Mouse (Mus musculus) ovary, adult 2 months (tissue): ENCODE measurements around the gene Mlycd. TPM values are rescaled to one million over a fixed set of nuclear protein-coding genes. Genes with fewer than 3 reads are reported as not detected.

Experiments
- polyA plus RNA-seq: library from polyadenylated mRNA; depleted of rRNA; stranded (reverse); fragments of >200 nt; gene quantifications from 2 replicates; pipeline ENCODE4 v1.2.3, GENCODE M21; 2012; rRNA removed

Gene Mlycd
- 36.2 and 52.1 TPM in 2 replicates for polyA plus RNA-seq

GRCm38 (mm10) chr8:119394524-119395026 is at the start of gene Mlycd:
Mlycd (plus strand) TSS chr8:119394878.

DNA sequence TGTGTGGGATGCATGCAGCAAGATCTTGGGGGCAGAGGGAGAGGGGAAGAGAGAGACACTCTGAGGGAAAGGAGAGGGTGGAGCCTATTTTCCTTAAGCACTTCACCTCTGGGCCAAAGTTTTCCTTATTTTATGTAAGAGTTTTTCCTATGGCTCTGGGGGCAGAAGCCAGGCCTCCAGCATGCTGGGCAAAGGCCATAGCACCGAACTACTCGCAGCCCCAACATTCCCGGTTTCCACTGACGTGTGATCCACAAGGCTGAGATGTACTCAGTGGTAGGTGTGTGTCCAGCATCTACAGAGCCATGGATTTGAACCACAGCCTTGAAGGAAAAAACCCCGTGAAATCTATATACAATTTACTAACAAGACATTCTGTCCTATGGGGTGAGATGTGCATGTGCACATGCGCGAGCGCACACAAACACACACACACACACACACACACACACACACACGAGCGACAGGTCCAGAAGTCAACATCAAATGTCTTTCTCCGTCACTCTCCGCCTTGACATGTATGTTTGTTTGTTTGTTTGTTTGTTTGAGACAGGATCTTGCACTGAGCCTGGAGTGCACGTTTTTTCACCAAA is 39.0 kb downstream of the Mlycd start, which contains the start of gene Osgin1:
Osgin1 (plus strand) TSS at position 543 of the 593 bp plus-strand sequence.

DNA sequence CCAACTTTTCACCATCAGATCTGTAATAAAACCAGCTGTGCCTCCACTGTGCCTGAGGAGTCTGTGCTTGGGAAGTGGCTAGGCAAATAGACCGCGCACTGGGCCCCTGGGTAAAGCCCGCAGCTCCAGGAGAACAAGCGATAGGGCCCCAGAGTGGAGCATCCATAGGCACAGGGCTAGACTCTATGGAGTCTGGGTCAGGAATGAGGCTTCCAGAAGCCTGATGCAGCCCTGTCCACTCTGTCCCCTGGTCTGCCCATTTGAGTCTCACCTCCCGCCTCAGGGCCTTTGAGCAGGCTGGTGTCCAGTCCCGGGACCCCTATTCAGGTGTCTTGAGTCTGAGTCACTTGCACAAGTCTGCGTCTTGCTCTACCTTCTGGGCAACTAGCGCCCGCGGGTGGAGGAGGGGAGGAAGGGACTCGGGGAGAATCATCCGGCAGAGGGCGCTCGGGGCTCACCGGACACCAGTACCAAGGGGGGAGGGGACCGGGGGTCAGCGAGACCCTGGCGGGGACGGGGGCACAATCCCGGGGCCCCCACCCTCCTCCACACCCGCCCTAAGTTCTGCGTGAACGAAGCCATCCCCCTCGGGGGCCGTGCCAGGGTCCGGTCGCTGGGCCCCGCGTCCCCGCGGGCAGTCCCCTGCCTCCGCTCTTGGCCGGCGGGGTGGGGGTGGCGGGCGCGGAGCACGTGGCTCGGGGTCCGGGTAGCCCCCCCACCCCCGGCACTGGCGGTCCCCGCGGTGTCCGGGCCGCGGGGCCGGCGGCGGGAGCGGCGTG is 51.7 kb downstream of the Mlycd start, which contains the start of gene Necab2:
Necab2 (plus strand) TSS at position 509 of the 779 bp plus-strand sequence.

Other genes with a start within 250 kb of the Mlycd start
- gene Hsbp1, start 50.4 kb upstream of the Mlycd start, polyA plus RNA-seq: 105 and 127 TPM in 2 replicates
- 30.0 and 42.2 TPM in 2 replicates for gene Osgin1, start 39.2 kb downstream of the Mlycd start, polyA plus RNA-seq
- gene Necab2, start 51.8 kb downstream of the Mlycd start, polyA plus RNA-seq: 2.9 and 3.3 TPM in 2 replicates
- gene Slc38a8, start 106.8 kb downstream of the Mlycd start, polyA plus RNA-seq: 1.3 and 2.2 TPM in 2 replicates
- gene Mbtps1, start 163.9 kb downstream of the Mlycd start, polyA plus RNA-seq: 121 and 142 TPM in 2 replicates
- gene Hsdl1, start 180.3 kb downstream of the Mlycd start, polyA plus RNA-seq: 31.8 and 33.5 TPM in 2 replicates
- 6.9 and 7.4 TPM in 2 replicates for gene Dnaaf1, start 180.4 kb downstream of the Mlycd start, polyA plus RNA-seq
- gene Taf1c, start 210.3 kb downstream of the Mlycd start, polyA plus RNA-seq: 42.3 and 49.9 TPM in 2 replicates
- 1.7 and 2.3 TPM in 2 replicates for gene Adad2, start 217.9 kb downstream of the Mlycd start, polyA plus RNA-seq
- 2.3 and 4.2 TPM in 2 replicates for gene Kcng4, start 240.8 kb downstream of the Mlycd start, polyA plus RNA-seq